Mouse (Mus musculus) limb, embryonic 12.5 days (tissue): ENCODE results near the gene Kank4. TPM values are rescaled to one million over a fixed set of nuclear protein-coding genes. Genes with fewer than 3 reads are reported as not detected.

Experiments
- ATAC-seq: fragments of 200-750 bp; cut with Nextera tagmentation; 2 replicates; pipeline ENCODE4 v1.8.0; 2017; ENCODE audit warnings: low read depth, moderate TSS enrichment; ENCODE audit not compliant: insufficient number of reproducible peaks, insufficient read depth, low FRiP score, low TSS enrichment
- H3K27ac ChIP-seq: fragments of 300-500 bp; sonication (generic); 2 replicates; pipeline ENCODE4 v1.5.1; 2016; ENCODE audit warnings: mild to moderate bottlenecking, moderate library complexity
- H3K27me3 ChIP-seq: fragments of 300-500 bp; sonication (generic); 2 replicates; pipeline ENCODE4 v1.6.1; 2016; ENCODE audit warnings: mild to moderate bottlenecking, moderate library complexity
- H3K36me3 ChIP-seq: fragments of 300-500 bp; sonication (generic); 2 replicates; pipeline ENCODE4 v1.6.1; 2016; ENCODE audit warnings: mild to moderate bottlenecking, moderate library complexity
- H3K4me1 ChIP-seq: fragments of 300-500 bp; sonication (generic); replicated peaks from 2 replicates; pipeline ENCODE4 v1.6.1; 2016
- H3K4me2 ChIP-seq: fragments of 300-500 bp; sonication (generic); 2 replicates; pipeline ENCODE4 v1.6.1; 2016; ENCODE audit warnings: mild to moderate bottlenecking, moderate library complexity
- H3K4me3 ChIP-seq: fragments of 300-500 bp; sonication (generic); replicated peaks from 2 replicates; pipeline ENCODE4 v1.5.1; 2016; ENCODE audit warnings: mild to moderate bottlenecking
- H3K9ac ChIP-seq: fragments of 300-500 bp; sonication (generic); replicated peaks from 2 replicates; pipeline ENCODE4 v1.6.1; 2016; ENCODE audit warnings: mild to moderate bottlenecking, moderate library complexity
- H3K9me3 ChIP-seq: fragments of 300-500 bp; sonication (generic); 2 replicates; pipeline ENCODE4 v1.6.1; 2016; ENCODE audit warnings: mild to moderate bottlenecking, moderate library complexity
- WGBS: fragments of 180-500 bp; shearing (Covaris S2); methylation state at CpG from one replicate; pipeline ENCODE4 v1.1.7; 2016; 5-methylcytosine and 5-hydroxymethylcytosine counted together
- polyA plus RNA-seq: library from polyadenylated mRNA; unstranded; fragments of >200 nt; fragmentation: Nextera tagmentation; extraction: Ambion mirVana; gene quantifications from 2 replicates; pipeline ENCODE4 v1.2.1, GENCODE M21; 2016

Gene Kank4
- polyA plus RNA-seq, 1 experiment from 2014 or later = 2.0 TPM

GRCm38 (mm10) chr4:98773785-98774184 is 43.6 kb downstream of the Kank4 start:
- 88% methylated on average over 5 of the region's 5 CpGs for WGBS
- H3K4me1 ChIP-seq = peaks cover 29% of the 10 kb centered on the region
- H3K27ac ChIP-seq = no peak overlapping the region
- no peaks in the 10 kb centered on the region for H3K9me3 ChIP-seq
- H3K27me3 ChIP-seq = no peaks in the 10 kb centered on the region
- H3K36me3 ChIP-seq = peaks cover 47% of the 10 kb centered on the region
- no peak for ATAC-seq
- no peak overlapping the region for H3K4me3 ChIP-seq
- no peak overlapping the region for H3K4me2 ChIP-seq
- no peak overlapping the region for H3K9ac ChIP-seq

GRCm38 (mm10) chr4:98767134-98768133 is 49.9 kb downstream of the Kank4 start:
- 0 out of 2 replicates have a peak, but pooled peaks have one; percentile 56 for ATAC-seq
- H3K36me3 ChIP-seq = peaks cover 58% of the 10 kb centered on the region
- whole genome bisulfite sequencing = 61% methylated on average over 14 of the region's 14 CpGs
- no peaks in the 10 kb centered on the region for H3K27me3 ChIP-seq
- H3K9me3 ChIP-seq = peaks cover 4% of the 10 kb centered on the region; the same call in 1 of the 2 replicates
- peaks cover 13% of the 10 kb centered on the region for H3K4me1 ChIP-seq
- H3K27ac ChIP-seq = peak overlapping the region; percentile 41; the same call in 1 of the 2 replicates
- H3K9ac ChIP-seq = no peak overlapping the region
- no peak overlapping the region for H3K4me3 ChIP-seq
- H3K4me2 ChIP-seq = no peak overlapping the region

- peaks cover 4% of the 10 kb centered on the region; the same call in 1 of the 2 replicates for H3K4me1 ChIP-seq
- H3K27ac ChIP-seq = no peak overlapping the region
- no peaks in the 10 kb centered on the region for H3K27me3 ChIP-seq
- no peak overlapping the region for H3K4me2 ChIP-seq
- no peak overlapping the region for H3K9ac ChIP-seq
- 87% methylated on average over 3 of the region's 3 CpGs for WGBS
- no peaks in the 10 kb centered on the region for H3K9me3 ChIP-seq
- ATAC-seq = no peak
- peaks cover 70% of the 10 kb centered on the region for H3K36me3 ChIP-seq
- H3K4me3 ChIP-seq = no peak overlapping the region
Measured at GRCm38 (mm10) chr4:98758872-98759518, 58.3 kb downstream of the Kank4 start.

- Histone ChIP-seq H3K4me1 (peaks cover 4% of the 10 kb centered on the region; the same call in 1 of the 2 replicates), H3K36me3 (peaks cover 65% of the 10 kb centered on the region), H3K27me3 (no peaks in the 10 kb centered on the region), H3K9ac (no peak overlapping the region), H3K4me2 (no peak overlapping the region), H3K9me3 (no peaks in the 10 kb centered on the region), H3K4me3 (no peak overlapping the region), H3K27ac (no peak overlapping the region)
- 62% methylated on average over 4 of the region's 4 CpGs for WGBS
- no peak for ATAC-seq
Measured at GRCm38 (mm10) chr4:98758012-98758821, 59.1 kb downstream of the Kank4 start.

- H3K4me3 ChIP-seq = no peak overlapping the region
- WGBS = 78% methylated on average over 11 of the region's 11 CpGs
- no peak overlapping the region for H3K9ac ChIP-seq
- peaks cover 51% of the 10 kb centered on the region for H3K36me3 ChIP-seq
- H3K9me3 ChIP-seq = no peaks in the 10 kb centered on the region
- H3K27me3 ChIP-seq = no peaks in the 10 kb centered on the region
- ATAC-seq = no peak
- peaks cover 4% of the 10 kb centered on the region; the same call in 1 of the 2 replicates for H3K4me1 ChIP-seq
- H3K27ac ChIP-seq = no peak overlapping the region
- H3K4me2 ChIP-seq = no peak overlapping the region
Measured at GRCm38 (mm10) chr4:98756141-98756540, 61.2 kb downstream of the Kank4 start.

- no peak for ATAC-seq
- no peak overlapping the region for H3K4me3 ChIP-seq
- H3K27ac ChIP-seq = no peak overlapping the region
- peaks cover 4% of the 10 kb centered on the region; the same call in 1 of the 2 replicates for H3K4me1 ChIP-seq
- peaks cover 36% of the 10 kb centered on the region for H3K36me3 ChIP-seq
- H3K27me3 ChIP-seq = no peaks in the 10 kb centered on the region
- H3K9me3 ChIP-seq = no peaks in the 10 kb centered on the region
- 78% methylated on average over 4 of the region's 4 CpGs for WGBS
- H3K9ac ChIP-seq = no peak overlapping the region
- H3K4me2 ChIP-seq = no peak overlapping the region
Measured at GRCm38 (mm10) chr4:98754456-98754855, 62.9 kb downstream of the Kank4 start.

- ATAC-seq = no peak
- Histone ChIP-seq H3K4me1 (peaks cover 5% of the 10 kb centered on the region), H3K36me3 (no peaks in the 10 kb centered on the region), H3K4me2 (no peak overlapping the region), H3K4me3 (no peak overlapping the region), H3K9me3 (no peaks in the 10 kb centered on the region), H3K27me3 (no peaks in the 10 kb centered on the region), H3K9ac (no peak overlapping the region), H3K27ac (no peak overlapping the region)
- WGBS = 21% methylated on average over 7 of the region's 7 CpGs
Measured at GRCm38 (mm10) chr4:98743906-98744210, 73.5 kb downstream of the Kank4 start.

- no peak overlapping the region for H3K9ac ChIP-seq
- H3K4me2 ChIP-seq = no peak overlapping the region
- H3K9me3 ChIP-seq = no peaks in the 10 kb centered on the region
- H3K27ac ChIP-seq = no peak overlapping the region
- H3K27me3 ChIP-seq = no peaks in the 10 kb centered on the region
- peaks cover 5% of the 10 kb centered on the region for H3K4me1 ChIP-seq
- WGBS = 74% methylated on average over 3 of the region's 3 CpGs
- no peak for ATAC-seq
- H3K4me3 ChIP-seq = no peak overlapping the region
- H3K36me3 ChIP-seq = no peaks in the 10 kb centered on the region
Measured at GRCm38 (mm10) chr4:98743209-98743905, 74.0 kb downstream of the Kank4 start.

- Histone ChIP-seq H3K4me2 (no peak overlapping the region), H3K9ac (no peak overlapping the region), H3K4me1 (peaks cover 5% of the 10 kb centered on the region), H3K36me3 (no peaks in the 10 kb centered on the region), H3K4me3 (no peak overlapping the region), H3K27ac (no peak overlapping the region), H3K9me3 (no peaks in the 10 kb centered on the region), H3K27me3 (no peaks in the 10 kb centered on the region)
- 42% methylated on average over 2 of the region's 2 CpGs for WGBS
- ATAC-seq = no peak
Measured at GRCm38 (mm10) chr4:98739753-98740152, 77.6 kb downstream of the Kank4 start.

GRCm38 (mm10) chr4:98733660-98734059 is 83.7 kb downstream of the Kank4 start:
- H3K27ac ChIP-seq = no peak overlapping the region
- no peak overlapping the region for H3K4me3 ChIP-seq
- H3K4me1 ChIP-seq = no peaks in the 10 kb centered on the region
- no peak for ATAC-seq
- H3K9me3 ChIP-seq = no peaks in the 10 kb centered on the region
- H3K4me2 ChIP-seq = no peak overlapping the region
- WGBS = 92% methylated on average over 16 of the region's 16 CpGs
- no peak overlapping the region; the same call in 1 of the 2 replicates for H3K9ac ChIP-seq
- H3K27me3 ChIP-seq = peaks cover 6% of the 10 kb centered on the region
- H3K36me3 ChIP-seq = 0 out of 2 replicates have a peak, but pooled peaks cover 3% of the 10 kb centered on the region
